Mouse (Mus musculus): Measurements from ENCODE around the gene Tspan10. TPM values are rescaled to one million over a fixed set of nuclear protein-coding genes. Genes with fewer than 3 reads are reported as not detected.

Gene Tspan10
- not detected for polyA plus RNA-seq (2017; shearing (Covaris generic))

DNA sequence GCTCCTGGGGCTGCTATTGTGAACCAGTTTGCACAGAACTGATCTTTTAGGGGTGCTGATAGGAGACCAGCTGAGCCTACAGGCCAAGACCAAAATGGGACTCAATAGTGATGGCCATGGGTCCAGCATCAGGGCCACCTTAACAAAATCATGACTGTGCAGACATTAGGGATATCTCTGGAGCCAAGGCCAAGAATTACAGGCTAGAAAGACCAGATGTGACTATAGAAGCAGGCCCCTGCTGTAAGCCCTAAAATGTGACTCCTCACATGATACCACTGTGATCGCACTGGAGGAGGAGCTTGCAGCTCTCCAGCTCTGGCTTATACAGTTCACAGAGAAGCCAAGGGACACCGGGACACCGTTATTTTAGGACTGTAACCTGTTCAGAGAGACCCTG lies at the start of gene Tspan10:
Tspan10 (plus strand) TSS at position 301 of the 400 bp plus-strand sequence.

DNA sequence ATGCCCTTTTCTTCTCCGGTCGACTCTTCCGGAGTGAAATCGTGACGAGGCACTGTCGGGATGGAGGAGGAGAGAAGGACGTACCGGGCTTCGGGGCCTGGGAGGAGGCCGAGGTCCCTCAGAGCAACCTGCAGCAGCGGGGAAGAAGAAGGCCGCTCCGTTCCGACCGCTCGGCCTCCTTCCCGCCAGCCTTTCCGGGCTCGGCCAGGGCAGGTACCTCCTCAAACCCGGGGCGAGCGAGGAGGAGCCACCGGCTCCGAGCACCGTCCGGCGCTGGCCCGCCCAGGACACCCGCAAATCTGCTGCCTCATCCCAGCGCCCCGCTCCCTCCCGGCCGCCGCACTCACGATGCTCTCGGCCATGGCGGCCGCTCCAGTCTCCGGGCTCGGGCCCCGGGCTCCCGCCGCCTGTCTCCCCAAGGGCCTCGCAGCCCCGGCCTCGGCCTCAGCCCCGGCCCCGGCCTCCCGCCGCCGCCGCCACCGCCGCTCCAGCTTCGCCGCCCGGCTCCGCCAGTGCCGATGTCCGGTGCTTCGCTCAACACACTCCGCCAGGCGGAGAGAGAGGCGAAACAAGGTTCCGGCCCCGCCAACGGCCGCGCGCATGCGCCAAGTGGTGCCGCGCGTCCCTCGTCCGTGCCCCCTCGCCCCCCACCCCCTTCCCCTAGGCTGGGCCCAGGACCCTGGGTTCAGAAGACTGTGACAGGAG lies 5.1 kb upstream of the Tspan10 start, which contains the start of gene Nploc4:
Nploc4 (minus strand) TSS at position 557 of the 705 bp plus-strand sequence.

DNA sequence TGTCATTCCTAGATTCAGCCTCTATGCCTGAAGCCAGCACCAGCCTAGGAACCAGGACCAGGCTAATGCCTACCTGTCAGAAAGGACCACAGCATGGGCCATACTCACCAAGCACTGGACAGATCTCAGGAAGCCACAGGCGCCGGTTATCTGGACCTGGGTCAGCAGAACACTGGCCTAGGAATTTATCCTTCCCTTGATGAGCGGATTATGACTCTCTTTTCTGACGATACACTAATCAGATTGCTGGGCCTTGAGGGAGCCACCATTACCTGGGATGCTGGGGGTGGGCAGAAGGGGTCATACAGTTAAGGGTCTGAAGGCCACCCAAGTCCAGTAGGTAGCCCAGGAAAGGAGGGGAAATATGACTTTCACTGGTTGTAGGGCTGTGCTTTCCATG lies 10.9 kb downstream of the Tspan10 start, which contains the start of gene Pde6g:
Pde6g (minus strand) TSS at position 195 of the 400 bp plus-strand sequence.

DNA sequence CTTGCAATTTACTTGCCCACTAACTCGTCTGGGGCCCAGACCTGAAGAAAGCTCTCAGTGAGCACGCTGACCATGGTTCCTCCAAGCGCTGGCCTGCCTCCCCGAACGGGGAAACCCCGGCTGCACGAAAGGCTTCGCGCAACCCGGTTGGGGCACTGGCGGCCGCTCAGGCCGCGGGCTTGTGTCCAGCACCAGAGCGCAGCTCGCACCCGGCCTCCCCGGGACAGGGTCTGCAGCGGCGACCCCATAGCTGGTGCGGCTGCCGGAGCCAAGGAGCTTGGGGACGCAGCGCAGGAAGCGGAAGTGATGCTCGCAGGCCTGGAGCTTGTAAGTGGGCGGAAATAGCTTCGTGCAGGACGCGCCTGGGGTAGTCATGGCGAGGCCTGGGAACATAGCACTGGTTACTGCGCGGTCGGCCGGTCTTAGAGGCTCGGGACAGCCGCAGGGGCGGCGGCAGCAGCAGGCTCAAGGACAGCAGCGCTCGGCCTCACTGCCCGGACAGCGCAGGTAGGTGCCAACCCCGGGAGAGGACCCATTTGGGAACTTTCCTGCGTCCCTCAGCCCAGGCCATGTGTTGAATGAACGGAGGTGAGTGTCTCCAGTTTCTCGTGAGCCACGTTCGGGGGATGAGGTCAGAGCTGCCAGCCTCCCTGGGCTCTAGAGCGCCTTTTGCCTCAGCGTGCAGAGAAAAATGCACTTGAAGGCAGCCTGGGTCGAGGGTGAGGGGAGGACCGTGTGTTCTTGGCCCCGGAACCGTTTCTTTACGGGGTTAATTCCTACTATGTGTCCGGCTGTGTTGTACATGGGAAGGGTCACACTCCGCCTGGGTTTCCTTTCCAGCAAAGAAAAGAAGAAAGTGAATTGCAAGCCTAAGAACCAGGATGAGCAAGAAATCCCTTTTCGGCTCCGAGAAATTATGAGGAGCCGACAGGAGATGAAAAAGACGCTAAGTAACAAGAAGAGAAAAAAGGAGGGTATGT lies 15.6 kb downstream of the Tspan10 start, which contains the start of the genes Oxld1 and Ccdc137:
Oxld1 (minus strand) TSS at position 297 of the 980 bp plus-strand sequence.
Ccdc137 (plus strand) TSS at position 344 of the 980 bp plus-strand sequence.

DNA sequence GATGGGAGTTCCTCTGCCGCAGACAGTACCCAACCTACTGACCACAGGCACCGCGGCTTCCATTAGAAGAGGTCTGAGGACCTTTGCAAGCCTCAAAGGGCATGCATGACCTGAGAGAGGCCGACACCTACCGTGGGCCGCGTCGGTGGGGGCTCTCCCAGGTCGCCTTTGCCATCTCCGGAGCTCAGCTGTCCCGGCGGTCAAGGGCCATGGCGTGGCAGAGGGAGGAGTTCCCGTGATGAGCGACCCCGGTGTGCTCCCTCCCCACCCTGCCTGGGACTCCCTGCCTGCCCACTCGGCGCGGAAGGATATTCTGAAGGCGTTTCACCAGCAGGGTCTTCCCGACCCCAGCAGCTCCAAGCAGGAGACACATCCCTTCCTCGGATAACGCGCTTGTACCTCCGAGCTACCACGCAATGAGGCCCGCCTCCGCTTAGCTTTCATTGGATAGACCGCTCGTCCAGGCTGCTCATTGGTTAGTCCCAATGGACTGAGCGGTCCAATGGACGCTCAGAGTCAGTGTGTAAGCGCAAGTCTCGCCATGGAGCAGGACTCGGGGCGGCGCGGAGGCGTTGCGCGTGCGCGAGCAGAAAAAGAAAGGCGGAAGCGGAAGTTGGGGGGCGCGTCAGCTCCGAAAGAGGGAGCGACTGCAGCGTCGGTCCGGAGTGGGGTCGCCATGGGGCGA lies 24.7 kb downstream of the Tspan10 start, which contains the start of gene Arl16:
Arl16 (minus strand) TSS at position 557 of the 685 bp plus-strand sequence.

DNA sequence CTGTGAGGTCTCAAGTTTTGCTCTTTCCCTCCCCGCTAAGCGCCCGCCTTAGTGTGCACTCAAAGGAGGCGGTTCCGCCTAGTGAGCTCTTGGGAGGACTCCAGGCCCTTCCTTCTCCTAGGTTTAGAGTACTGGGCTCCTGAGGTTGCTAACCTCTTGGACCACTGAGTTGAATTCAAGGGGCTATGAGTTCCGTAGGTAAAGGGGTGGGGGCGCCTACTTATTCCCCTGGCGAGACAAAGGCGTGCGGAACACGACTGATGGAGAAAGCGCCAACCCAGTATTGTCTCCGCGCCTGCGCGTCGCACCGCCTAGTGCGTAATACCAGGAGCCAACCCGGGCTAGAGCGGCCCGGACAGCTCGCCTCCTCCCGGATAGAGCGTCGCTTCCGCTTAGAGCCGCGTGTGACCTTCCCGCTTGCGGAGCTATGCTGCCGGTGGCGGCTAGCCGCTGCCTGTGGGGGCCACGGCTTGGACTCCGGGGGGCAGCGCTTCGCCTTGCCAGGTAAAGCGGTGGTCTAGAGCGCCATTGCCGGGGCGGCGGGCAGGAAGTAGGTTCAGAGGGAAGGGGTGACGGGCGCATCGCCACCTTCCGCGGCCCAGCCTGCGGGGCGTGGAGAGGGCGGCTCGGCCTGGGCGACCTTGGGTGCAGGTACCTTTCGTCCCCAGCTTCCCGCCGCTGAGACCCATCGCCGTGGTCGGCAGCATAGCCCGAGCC lies 42.0 kb downstream of the Tspan10 start, which contains the start of gene Mrpl12:
Mrpl12 (plus strand) TSS at position 349 of the 717 bp plus-strand sequence.

DNA sequence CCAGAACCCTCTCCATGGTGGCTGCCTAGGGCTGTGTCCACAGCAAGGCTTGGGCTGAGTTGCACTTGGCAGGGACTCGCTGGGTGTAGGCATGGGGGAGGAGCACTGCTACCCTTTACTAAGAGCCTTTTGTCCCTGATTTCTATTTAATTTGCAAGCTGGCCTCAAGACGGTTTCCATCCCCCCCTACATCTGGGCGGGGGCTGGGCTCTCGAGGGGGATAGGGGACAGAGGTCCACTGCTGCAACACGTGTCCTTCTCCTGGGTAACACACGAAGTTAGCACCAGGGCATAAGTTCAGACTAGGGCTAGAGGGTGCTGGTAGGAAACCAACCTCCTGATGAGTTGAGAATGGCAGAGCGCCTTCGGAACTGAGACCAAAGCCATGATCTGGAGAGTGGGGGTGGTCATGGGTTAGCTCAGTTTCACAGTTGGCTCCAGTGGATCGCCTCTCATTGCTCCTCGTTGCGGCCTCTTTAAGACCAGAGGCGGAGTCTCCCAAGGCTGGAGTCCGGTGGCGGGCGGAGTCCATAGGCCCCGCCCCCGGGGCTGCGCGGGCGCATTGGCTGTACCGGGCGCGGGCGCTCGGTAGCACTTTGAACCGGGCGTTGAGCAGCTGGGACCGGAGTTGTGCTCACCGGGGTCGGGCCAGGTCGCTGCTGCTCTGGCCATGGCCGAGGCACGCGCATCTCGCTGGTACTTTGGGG lies 49.0 kb downstream of the Tspan10 start, which contains the start of gene Slc25a10:
Slc25a10 (plus strand) TSS at position 524 of the 707 bp plus-strand sequence.

Other genes starting within 250 kb of the Tspan10 start
- gene Bahcc1, start 209.7 kb upstream of the Tspan10 start, polyA plus RNA-seq (2017; shearing (Covaris generic)) = 0.19 TPM
- 2,667 TPM for gene Actg1, start 94.1 kb upstream of the Tspan10 start, polyA plus RNA-seq (2017; shearing (Covaris generic))
- not detected for gene Fscn2, start 81.1 kb upstream of the Tspan10 start, polyA plus RNA-seq (2017; shearing (Covaris generic))
- 22.5 TPM for gene Faap100, start 63.9 kb upstream of the Tspan10 start, polyA plus RNA-seq (2017; shearing (Covaris generic))
- gene Nploc4, start 4.9 kb upstream of the Tspan10 start, polyA plus RNA-seq (2017; shearing (Covaris generic)) = 54.3 TPM
- gene Pde6g, start 10.9 kb downstream of the Tspan10 start, polyA plus RNA-seq (2017; shearing (Covaris generic)) = not detected
- gene Oxld1, start 15.4 kb downstream of the Tspan10 start, polyA plus RNA-seq (2017; shearing (Covaris generic)) = 2.0 TPM
- gene Ccdc137, start 15.5 kb downstream of the Tspan10 start, polyA plus RNA-seq (2017; shearing (Covaris generic)) = 19.8 TPM
- gene Arl16, start 25.0 kb downstream of the Tspan10 start, polyA plus RNA-seq (2017; shearing (Covaris generic)) = 10.7 TPM
- gene Mrpl12, start 42.0 kb downstream of the Tspan10 start, polyA plus RNA-seq (2017; shearing (Covaris generic)) = 29.0 TPM
- 9.9 TPM for gene Slc25a10, start 49.2 kb downstream of the Tspan10 start, polyA plus RNA-seq (2017; shearing (Covaris generic))
- not detected for gene Gcgr, start 88.1 kb downstream of the Tspan10 start, polyA plus RNA-seq (2017; shearing (Covaris generic))
- 63.3 TPM for gene Mcrip1, start 107.1 kb downstream of the Tspan10 start, polyA plus RNA-seq (2017; shearing (Covaris generic))
- gene Ppp1r27, start 108.5 kb downstream of the Tspan10 start, polyA plus RNA-seq (2017; shearing (Covaris generic)) = not detected
- 187 TPM for gene P4hb, start 130.6 kb downstream of the Tspan10 start, polyA plus RNA-seq (2017; shearing (Covaris generic))
- 737 TPM for gene Arhgdia, start 139.0 kb downstream of the Tspan10 start, polyA plus RNA-seq (2017; shearing (Covaris generic))
- gene Alyref, start 155.7 kb downstream of the Tspan10 start, polyA plus RNA-seq (2017; shearing (Covaris generic)) = 275 TPM
- gene Anapc11, start 155.8 kb downstream of the Tspan10 start, polyA plus RNA-seq (2017; shearing (Covaris generic)) = 80.0 TPM
- not detected for gene Npb, start 165.8 kb downstream of the Tspan10 start, polyA plus RNA-seq (2017; shearing (Covaris generic))
- gene Pcyt2, start 175.3 kb downstream of the Tspan10 start, polyA plus RNA-seq (2017; shearing (Covaris generic)) = 159 TPM
- gene Sirt7, start 182.6 kb downstream of the Tspan10 start, polyA plus RNA-seq (2017; shearing (Covaris generic)) = 158 TPM
- 52.8 TPM for gene Mafg, start 191.0 kb downstream of the Tspan10 start, polyA plus RNA-seq (2017; shearing (Covaris generic))
- gene Pycr1, start 201.1 kb downstream of the Tspan10 start, polyA plus RNA-seq (2017; shearing (Covaris generic)) = 0.24 TPM
- gene Myadml2, start 205.5 kb downstream of the Tspan10 start, polyA plus RNA-seq (2017; shearing (Covaris generic)) = not detected
- not detected for gene Notum, start 218.5 kb downstream of the Tspan10 start, polyA plus RNA-seq (2017; shearing (Covaris generic))
- 103 TPM for gene Aspscr1, start 230.3 kb downstream of the Tspan10 start, polyA plus RNA-seq (2017; shearing (Covaris generic))

Measured in effector memory CD4-positive, alpha-beta T cell, adult 5 months (primary cell).